Mouse (Mus musculus) right cerebral cortex, postnatal 36 days (tissue): Measurements from ENCODE around the gene Gpx3.

ENCODE experiments used
- DNase-seq, 2 experiments: peaks; one replicate each; pipeline ENCODE4 v3.0.0; 2022; ENCODE audit warnings: low spot score in 2 of 2, mixed read lengths in 1 of 2

Gpx3 gene

GRCm38 (mm10) chr11:54912503-54913316, 10.5 kb downstream of the Gpx3 start:
- no peak for DNase-seq

GRCm38 (mm10) chr11:54913841-54914240, 11.6 kb downstream of the Gpx3 start:
- DNase-seq, result no peak

GRCm38 (mm10) chr11:54917461-54917860, 15.2 kb downstream of the Gpx3 start:
- no peak for DNase-seq

- DNase-seq, result no peak
Observed at GRCm38 (mm10) chr11:54918273-54918672, 16.0 kb downstream of the Gpx3 start.

- no peak for DNase-seq
Observed at GRCm38 (mm10) chr11:54920127-54920972, 18.1 kb downstream of the Gpx3 start.

GRCm38 (mm10) chr11:54920973-54921580, 18.8 kb downstream of the Gpx3 start:
- DNase-seq, result no peak

- no peak for DNase-seq
Observed at GRCm38 (mm10) chr11:54921798-54922197, 19.5 kb downstream of the Gpx3 start.

- DNase-seq, result no peak
Observed at GRCm38 (mm10) chr11:54922488-54922887, 20.2 kb downstream of the Gpx3 start.

GRCm38 (mm10) chr11:54924145-54924544, 21.9 kb downstream of the Gpx3 start:
- DNase-seq, result no peak

GRCm38 (mm10) chr11:54927346-54928140, 25.3 kb downstream of the Gpx3 start:
- peak; percentile 22 to 25 for DNase-seq

GRCm38 (mm10) chr11:54928219-54928618, 26.0 kb downstream of the Gpx3 start:
- DNase-seq, result no peak

GRCm38 (mm10) chr11:54928886-54929285, 26.6 kb downstream of the Gpx3 start:
- DNase-seq, result no peak

- DNase-seq, result no peak
Observed at GRCm38 (mm10) chr11:54929290-54929689, 27.0 kb downstream of the Gpx3 start.

- no peak for DNase-seq
Observed at GRCm38 (mm10) chr11:54929744-54930143, 27.5 kb downstream of the Gpx3 start.

GRCm38 (mm10) chr11:54930318-54930979, 28.2 kb downstream of the Gpx3 start:
- DNase-seq, result peak in 1 of 2 experiments; percentile 25

GRCm38 (mm10) chr11:54931405-54932093, 29.3 kb downstream of the Gpx3 start:
- no peak for DNase-seq

- DNase-seq, result no peak
Observed at GRCm38 (mm10) chr11:54932540-54932939, 30.3 kb downstream of the Gpx3 start.

- no peak for DNase-seq
Observed at GRCm38 (mm10) chr11:54934198-54934597, 31.9 kb downstream of the Gpx3 start.

- DNase-seq, result no peak
Observed at GRCm38 (mm10) chr11:54936035-54936770, 34.0 kb downstream of the Gpx3 start.

- DNase-seq, result no peak
Observed at GRCm38 (mm10) chr11:54936771-54937140, 34.5 kb downstream of the Gpx3 start.
